Mouse (Mus musculus) kidney, postnatal 10 days (tissue): ENCODE measurements around the gene St7.
A peak's percentile ranks its signal among the peaks of the same experiment; 100 is the strongest.

Experiments used
- DNase-seq: peaks from one replicate; pipeline ENCODE4 v3.0.0; 2021; ENCODE audit warnings: mixed read lengths

Gene St7

DNA sequence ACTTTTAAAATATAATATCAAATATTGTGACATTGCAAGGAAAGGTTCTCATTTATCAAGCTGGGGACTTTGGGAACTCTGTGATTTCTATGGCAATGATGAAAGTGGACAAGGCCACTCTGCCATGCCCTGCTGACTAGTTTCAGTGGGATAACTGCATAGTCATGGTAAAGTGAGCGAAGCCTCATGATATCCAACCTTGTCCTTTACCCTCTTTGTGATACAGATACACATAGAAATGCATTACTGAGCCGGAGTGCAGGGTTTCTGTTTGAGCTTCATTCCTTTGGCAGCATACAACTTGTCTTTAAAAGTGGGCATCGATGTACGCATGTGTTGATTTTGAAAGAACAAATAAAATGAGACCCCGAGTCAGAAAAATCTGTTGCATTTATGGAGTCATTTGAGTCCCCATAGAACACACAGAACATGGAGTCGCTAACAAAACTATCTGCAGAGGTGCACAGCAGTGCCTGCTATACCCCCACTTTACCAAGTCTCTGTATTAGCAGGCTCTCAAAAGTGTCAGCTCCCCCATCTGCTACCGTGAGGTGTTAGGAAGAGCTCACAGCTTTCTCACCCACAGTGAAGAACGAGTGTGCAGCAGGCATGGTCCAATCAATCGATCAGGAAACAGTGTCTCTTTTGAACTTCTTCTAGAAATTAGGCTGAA is 77.4 kb downstream of the St7 start:
- DNase-seq: no peak

DNA sequence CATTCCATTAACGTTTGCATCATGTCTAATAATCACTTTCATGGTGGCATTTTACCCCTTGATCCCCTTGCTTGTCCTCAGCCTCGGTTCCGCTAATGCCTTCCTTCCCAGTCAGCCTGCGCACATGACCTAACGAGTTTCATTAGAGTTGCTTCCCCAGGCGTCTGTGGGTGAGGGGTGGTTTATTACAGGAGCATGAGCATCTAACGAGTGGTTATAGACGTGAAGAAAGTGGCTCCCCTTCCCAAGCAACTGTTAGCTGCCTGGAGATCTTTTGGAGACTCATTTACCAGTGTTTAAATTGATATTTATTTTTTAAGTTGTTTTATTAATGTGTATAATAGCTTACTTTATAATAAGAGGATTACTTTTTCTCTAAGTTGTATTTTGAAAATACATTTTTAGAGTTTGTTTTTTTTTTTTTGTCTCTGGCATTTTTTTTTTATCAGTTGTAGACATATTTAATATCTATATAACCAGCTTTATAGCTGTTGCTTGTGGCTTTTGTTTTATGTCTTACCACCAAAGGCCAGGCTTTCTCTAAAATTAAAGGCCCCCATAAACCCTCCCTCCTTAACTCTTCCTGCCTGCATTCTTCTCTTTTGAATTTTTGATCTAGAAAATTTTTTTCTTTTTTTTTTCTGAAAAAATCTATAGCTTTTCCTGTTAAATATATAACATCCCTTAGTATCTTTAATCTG is 78.1 kb downstream of the St7 start:
- no peak for DNase-seq

DNA sequence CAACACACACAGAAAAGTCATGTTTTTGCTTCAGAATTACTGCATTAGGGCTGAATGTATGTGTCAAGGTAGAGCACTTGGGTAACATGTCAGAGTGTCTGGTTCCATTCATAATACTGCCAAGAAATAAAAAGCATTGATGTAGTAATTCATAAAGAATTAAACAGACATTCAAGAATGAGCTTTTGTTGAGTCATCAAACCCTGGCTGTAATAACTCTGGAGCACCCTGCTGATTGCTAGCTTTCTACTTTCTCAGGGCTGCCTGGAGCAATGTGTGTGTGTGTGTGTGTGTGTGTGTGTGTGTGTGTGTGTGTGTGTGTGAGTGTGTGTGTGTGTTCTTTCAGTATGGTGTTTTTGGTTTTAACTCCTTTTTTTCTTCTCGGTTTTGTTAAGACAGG is 78.7 kb downstream of the St7 start:
- DNase-seq: no peak

DNA sequence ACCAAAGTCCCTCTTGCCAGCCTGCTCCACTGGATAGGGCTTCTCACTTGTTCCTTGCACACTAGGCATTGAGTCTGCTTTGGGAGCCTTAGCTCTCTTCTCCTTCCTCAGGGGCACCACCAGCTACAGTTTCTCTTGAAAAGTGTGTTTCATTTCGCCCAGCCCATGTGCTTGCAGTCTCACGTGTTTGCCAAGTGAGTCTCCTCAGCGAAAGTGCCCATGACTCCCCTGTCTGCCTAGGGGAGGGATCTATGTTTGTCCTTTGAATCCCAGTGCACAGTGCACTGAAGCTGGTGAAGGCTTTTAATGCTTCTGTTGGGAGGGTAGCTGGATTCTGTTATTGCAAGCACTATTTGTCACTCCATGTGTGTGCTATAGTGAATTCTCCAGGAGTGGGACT is 79.8 kb downstream of the St7 start:
- DNase-seq: peak; percentile 16

DNA sequence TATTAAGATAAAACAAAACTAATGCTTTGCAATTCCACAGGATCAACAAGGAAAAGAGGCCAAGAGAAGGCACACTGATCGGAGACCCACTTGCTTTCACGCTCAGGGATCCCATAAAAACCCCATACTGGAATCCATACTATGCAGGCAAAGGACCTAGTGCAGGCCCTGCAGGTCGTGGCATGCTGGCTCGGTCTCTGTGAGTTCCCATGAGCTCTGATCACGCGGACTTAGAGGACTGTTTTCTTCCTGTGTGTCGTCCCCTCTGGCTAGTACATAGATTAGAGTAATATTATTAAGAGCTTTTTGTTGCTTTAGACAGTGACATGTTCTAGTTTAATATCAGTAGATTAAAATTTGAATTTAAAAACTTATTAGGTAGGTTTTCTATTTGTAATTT is 83.3 kb downstream of the St7 start:
- DNase-seq: no peak

DNA sequence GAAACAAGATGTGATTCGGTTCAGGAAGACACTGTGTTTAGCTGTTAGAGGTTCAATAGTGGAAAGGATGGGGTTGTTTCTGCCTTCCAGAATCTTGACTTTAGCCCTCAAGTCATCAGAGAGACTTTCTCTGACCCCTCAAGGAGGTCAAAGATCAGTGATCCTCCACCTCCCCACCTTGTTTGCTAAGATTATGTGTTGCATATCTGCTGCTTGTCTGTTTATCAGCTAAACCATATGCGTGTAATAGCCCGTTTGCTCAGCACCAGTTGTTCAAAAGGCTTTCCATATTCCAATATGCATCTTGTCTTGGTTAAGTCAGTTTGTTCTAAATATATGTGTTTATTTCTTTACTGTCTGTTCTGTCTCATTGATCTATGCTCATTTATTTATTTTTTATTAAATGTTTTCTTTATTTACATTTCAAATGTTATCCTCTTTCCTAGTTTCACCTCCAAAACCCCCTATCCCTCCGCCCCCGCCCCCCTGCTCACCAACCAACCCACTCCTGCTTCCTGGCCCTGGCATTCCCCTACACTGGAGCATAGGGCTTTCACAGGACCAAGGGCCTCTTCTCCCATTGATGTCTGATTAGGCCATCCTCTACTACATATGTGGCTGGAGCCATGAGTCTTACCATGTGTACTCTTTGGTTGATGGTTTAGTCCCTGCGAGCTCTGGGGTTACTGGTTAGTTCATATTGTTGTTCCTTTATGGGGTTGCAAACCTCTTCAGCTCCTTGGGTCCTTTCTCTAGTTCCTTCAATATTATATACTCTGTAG is 84.5 kb downstream of the St7 start:
- DNase-seq: no peak

DNA sequence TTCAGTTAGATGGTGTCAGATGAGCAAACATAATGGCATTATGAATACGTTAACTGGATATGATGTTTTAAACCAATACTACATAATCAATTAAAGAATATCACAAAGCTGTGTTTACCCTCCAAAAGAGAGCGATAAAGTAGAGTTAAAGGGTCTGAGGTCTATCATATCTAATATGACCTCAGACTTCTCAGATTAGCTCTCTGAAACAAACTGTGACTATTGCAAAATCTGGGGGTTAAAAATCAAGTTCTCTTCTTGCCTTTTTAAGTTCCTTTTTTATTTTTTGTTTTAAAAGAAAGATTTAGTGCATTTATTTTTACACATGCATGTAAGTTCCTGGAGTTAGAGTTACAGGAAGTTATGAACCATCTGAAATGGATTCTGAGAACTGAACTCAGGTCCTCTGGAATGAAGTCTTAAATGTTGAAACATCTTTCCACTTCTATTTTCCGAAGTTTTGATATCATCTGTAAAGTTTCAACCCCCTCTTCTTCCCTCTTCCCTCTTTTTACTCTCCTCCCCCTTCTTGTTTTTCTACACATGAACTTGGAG is 86.0 kb downstream of the St7 start:
- DNase-seq: no peak

DNA sequence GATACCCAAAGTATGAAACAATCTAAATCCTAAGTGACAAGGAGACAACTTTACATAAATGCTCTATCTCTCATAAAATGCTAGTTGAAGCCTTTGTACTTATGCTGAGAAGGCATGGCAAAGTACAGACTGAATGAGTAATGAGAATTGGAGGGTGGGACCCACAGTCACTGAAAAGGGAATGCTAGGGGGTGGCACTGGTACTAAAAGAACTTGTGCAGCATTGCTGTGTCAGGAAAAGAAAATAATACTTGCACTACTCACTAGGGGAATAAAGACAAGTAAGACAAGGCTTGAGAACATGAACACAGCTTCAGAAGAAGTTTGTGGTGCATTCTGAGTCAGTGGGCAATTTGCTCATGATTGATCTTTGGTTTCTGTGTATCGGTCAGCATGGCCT is 90.8 kb downstream of the St7 start:
- DNase-seq: no peak

DNA sequence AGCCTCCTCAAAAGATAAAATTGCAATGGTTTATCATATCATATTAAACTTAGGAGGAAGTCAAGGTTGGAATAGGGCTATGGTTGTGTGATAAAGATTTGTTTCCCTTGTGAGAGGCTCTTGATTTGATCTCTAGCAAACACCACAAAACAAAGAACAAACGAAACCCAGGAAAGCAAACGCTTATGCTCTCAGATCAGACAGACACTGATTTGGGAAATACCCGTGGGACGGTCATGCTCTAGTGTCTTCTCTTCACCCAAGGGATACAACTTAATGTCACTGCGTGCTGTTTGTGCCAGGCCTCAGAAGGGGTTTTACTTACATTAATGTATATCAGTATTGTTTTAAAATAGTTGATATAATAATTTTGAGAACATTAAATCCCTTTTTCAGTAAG is 91.8 kb downstream of the St7 start:
- no peak for DNase-seq

DNA sequence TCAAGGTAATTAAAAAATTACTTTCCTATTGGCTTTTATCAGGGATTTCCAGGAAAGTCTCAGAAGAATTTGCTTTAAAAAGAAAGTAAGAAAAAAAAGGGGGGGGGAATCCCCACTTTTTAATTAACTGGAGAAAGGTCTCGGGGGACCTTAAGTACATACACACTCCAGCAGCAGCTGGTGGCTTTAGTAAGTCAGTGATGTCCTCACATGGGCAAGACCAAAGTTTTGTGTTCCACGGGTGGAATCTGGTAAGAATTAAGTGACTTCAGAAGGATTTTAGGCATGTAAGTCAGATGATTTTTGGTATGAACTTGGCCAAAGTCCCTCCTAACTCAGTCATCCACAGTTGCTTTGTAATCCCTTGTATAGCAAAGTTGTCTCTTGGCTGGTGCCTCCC is 92.5 kb downstream of the St7 start:
- DNase-seq: no peak

DNA sequence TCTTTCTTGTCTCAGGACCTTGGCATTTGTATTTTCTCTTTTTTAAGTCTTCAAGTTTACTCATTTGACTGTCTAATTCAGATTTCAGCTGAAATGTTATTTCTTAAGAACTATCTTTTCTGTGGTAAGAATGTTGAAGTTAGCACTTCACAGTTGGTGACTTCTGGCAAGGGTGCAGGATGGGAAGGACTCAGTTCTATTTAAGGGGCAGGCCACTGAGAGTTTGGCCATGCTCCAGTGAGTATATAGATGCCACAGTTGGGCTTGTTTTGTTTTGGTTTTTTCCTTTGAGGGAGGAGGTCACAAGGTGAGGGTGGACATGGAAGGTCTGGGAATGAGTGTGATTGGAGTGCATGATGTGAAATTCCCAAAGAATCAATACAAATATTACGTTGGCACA is 95.1 kb downstream of the St7 start:
- no peak for DNase-seq

DNA sequence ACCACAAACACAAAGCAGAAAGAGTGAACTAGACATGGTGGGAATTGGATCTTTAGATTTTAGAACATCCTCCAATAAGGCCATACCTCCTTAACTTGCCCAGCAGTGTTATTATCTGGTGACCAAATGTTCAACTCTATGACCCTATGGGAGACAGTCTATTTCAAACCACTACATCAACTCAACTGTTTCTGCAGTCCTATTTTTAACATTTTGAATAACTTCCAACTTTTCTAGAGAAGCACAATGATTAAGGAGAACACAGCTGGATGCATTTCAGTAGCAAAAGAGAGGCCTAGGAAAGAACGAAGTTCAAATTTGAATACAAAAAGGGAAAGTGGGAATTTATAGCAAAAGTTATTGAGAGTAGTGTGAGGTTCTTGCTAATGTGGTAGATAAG is 97.5 kb downstream of the St7 start:
- no peak for DNase-seq

DNA sequence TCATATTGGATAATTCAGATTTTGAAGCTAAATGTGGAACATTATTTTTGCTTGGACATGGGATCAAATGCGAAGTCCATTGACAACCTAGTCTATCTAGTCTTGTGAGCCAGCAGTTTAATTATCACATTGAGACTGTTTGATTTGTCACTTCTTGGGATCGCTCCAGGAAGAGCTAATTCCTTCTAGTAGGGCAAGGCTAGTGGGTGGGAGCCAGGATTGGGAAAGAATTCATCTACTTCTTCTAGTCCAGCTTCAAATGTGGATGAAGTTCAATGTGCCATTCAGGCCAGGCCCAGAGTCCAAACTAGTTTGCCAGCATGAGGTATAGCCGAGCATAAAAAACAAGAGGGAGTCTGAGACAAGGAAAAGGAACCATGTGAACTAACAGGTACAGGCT is 100.7 kb downstream of the St7 start:
- no peak for DNase-seq

DNA sequence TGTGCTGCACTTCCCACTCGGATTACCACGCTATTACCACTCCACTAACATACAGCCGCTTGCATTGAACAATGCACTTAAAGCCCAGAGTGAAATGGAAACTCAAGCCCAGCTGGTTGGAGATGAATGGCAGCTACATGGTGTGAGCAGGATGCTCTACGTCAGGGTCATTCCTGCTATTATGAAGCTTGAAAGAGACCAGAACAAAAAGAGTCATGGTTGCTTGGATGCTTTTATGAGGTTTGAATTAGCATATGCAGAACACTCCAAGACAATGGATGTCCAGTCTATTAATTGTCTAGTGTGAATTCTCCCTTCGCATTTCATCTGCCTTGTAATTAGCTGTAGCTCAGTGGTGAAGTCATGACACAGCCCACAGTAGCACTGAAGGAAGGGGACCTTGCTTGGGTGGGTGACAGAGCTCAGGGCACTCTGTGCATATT is 104.6 kb downstream of the St7 start:
- no peak for DNase-seq

DNA sequence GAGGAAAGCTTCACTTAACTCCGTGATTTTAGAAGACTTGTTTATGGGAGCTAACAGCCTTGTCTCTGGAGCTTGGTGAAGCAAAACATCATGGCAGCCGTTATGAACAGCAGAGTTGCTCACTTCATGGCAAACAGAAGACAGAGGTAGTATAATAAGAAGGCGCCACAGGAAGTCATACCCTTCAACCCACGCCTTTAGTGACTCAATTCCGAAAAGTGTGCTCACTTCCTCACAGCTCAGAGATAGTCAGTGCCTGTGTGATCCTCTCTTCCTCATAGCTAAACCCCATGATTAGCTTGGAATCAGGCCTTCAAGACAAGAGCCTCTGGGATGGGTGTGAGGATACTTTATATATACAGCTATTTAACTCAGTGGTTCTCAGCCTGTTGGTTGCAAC is 108.0 kb downstream of the St7 start:
- no peak for DNase-seq

DNA sequence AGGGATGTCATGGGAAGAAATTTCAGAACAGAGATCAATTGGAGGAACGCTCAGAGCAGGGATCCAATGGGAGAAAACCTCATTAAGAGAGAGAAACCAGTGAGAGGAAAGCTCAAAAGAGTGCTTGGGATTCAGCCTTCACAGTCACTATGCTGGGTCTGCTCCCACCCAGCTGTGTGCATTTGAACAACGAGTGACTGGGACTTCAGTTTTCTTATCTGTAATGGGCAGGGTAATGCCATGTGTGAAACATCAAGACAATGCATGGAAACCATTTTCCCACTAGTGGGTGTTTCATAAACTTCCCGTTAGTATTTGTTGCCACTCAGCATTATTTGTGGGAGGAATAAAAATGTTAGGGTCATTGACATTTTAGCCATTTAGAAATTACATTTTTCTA is 111.7 kb downstream of the St7 start:
- no peak for DNase-seq

DNA sequence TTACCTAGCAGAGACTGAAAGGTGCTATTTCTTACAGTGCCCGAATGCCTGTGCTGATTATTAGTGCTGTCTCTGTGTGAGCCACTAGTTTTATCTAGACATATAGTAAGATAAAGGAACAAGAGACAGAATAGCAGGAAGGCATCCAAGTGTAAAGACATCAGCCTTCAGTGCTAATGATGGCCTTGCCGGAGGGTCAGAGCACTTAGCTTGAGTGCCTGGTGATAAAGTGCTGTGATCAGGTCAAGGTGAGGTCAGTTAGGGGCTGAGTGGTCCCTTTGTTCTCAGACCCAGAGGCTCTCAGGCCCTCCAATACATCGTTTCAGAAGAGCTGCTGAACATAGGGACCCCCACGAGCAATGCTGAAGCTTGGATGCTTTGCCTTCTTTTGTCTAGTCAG is 113.8 kb downstream of the St7 start:
- DNase-seq: no peak

DNA sequence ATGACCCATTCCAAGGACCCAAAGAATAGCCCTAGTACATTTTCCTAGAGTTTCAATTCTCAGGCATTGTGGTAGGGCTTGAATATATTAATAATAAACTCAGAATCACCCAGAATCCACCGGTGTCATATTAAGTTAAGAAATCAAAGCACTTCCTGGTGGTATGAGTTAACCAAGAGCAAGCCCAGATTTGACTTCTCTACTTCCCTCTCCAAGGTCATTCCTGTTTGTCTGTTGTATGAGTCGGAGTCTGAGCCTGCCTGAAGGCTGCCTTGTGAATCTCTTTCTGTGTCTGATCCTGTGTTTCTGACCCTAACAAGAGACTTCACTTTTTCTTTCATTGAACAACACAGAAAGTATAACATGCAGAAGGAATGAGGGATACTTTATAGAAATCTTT is 118.3 kb downstream of the St7 start:
- DNase-seq: no peak

DNA sequence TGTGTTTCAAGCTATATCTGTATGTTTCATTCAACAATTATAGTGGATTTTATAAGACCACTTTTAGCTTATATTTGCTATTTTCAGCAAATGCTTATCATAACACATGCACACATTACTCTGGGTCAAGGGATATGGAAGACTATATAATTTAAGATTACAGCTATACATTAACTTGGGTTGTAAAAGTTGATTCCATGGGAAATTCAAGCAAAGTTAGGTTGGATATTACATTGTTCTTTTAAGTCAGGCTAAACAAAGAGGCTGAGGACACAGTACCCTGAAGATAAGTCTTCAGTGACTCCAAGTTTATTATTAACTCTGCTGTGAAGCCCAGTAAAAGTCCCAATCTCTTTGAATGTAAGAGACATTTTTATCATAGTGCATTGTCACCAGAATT is 118.8 kb downstream of the St7 start:
- no peak for DNase-seq

DNA sequence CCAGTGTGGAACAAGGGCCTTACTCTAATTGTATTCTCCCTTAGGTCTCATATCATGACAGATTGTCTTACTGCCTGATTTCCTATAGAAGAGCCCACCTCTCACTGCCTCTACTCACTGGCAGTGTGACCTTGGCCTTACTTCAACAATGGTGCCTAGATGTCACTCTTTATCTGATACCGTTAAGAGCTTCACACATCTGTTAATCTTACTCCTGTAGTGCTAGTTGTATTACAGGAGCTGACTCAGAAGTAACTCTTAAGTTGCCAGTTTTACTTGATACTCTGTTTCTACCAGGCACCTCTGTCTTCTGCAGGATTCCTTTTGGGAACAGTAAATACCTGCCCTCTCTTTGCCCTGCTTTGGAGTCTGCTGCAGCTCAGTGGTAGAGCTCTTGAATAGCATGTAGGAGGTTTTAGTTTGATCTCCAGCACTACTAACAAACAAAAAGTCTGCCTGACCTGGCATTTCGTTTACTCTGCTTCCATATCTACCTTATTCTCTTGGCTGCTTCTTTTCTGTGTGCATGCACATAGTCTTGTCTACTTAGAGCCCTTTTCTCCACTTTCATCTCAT is 121.4 kb downstream of the St7 start:
- no peak for DNase-seq

DNA sequence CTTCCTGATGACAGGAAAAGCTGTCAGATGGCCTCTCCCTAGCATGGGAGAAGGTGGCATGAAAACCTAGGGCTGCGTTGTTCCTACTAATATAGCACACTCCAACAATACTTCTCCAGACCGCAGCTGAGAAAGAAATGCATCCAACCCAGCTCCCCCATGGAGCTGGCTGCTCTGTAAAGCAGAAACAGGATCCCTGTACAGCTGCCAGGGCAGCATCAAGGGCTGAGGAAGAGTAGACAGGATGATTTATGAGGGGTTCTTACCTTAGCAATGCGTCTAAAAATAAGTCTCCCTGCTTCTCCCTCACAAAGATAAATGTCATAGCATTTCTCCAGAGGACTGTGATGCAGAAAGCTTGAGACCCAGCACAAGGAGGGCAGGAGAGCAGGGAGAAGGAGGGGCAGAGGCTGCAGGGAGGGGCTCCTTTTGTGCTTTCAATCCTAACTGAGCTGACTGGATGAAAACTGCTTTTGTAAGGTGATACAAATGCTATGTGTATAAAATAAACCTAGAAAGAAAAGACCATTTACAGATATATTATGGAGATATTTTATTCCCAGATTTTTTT is 124.2 kb downstream of the St7 start:
- peak; percentile 31 for DNase-seq

DNA sequence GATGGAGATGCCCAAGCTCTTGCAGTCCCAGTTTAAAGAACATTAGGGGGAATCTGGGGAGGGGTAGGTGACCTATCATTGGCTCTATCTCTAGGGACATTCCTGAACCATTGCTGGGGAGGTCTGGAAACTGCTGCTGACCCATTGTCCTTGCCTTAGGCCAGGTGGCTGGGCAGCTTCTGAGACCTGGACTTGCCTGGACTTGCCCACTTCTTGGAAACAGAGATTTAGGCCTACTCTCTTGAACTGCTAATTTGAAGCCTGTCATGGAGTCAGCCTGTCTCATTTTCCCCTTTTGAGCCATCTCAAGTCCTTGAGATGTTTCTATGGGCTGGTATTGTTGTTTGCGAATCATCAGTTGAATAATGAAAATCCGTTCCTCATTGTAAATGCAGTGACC is 130.9 kb downstream of the St7 start:
- no peak for DNase-seq

DNA sequence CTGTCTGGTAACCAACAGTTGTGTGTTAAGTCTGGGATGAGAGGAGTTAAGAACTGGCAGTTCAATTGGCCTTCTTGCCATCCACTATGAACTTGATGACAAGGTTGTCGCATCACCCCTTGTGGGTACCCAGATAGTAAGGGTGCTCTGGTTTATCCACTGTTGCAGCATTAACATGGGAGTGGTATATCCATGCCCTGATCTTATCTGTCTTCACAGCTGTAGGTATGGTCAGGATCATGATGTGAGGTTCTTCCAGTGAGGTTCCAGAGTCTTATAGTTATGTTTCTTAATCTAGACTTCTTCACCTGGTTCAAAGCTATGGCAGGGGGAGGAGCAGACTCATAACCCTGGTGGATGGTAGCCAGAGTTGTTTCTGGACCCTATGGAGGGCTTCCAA is 132.0 kb downstream of the St7 start:
- DNase-seq: no peak
